Mouse (Mus musculus): Measurements from ENCODE around the gene Tgif2. TPM values are rescaled to one million over a fixed set of nuclear protein-coding genes. Genes with fewer than 3 reads are reported as not detected.
A peak's percentile ranks its signal among the peaks of the same experiment; 100 is the strongest.
"Not testable (repeated sequence)": the region's sequence is repeated elsewhere in the genome, so short reads cannot be mapped to it uniquely, and the experiment has no call there.

Tgif2 gene
- total RNA-seq, 4 experiments from 2014 or later = 2.4 to 4.0 (median 3.8) TPM

- DNase-seq = no peak
These were observed 35.1 kb downstream of the Tgif2 start for GRCm38 (mm10) chr2:156874760-156875510.

- DNase-seq = no peak
These were observed 37.9 kb downstream of the Tgif2 start for GRCm38 (mm10) chr2:156877726-156878125.

- DNase-seq = peak; percentile 55
These were observed 39.7 kb downstream of the Tgif2 start for GRCm38 (mm10) chr2:156879541-156879940.

- no peak for DNase-seq
These were observed 42.7 kb downstream of the Tgif2 start for GRCm38 (mm10) chr2:156882431-156883001.

- no peak for DNase-seq
These were observed 44.8 kb downstream of the Tgif2 start for GRCm38 (mm10) chr2:156884396-156885211.

- not testable (repeated sequence) for DNase-seq
These were observed 45.9 kb downstream of the Tgif2 start for GRCm38 (mm10) chr2:156885666-156886065.

- no peak for DNase-seq
These were observed 46.4 kb downstream of the Tgif2 start for GRCm38 (mm10) chr2:156886084-156886631.

GRCm38 (mm10) chr2:156887017-156887416 lies 47.2 kb downstream of the Tgif2 start, which contains the start of gene Sla2:
Gene Sla2 (minus strand): TSS chr2:156887192.
- no peak for DNase-seq

- DNase-seq = no peak
These were observed 48.7 kb downstream of the Tgif2 start for GRCm38 (mm10) chr2:156888490-156888889.

- DNase-seq = no peak
These were observed 52.4 kb downstream of the Tgif2 start for GRCm38 (mm10) chr2:156892240-156892639.

GRCm38 (mm10) chr2:156892821-156893220 lies 53.0 kb downstream of the Tgif2 start:
- DNase-seq = no peak

- no peak for DNase-seq
These were observed 54.9 kb downstream of the Tgif2 start for GRCm38 (mm10) chr2:156894496-156895265.

- DNase-seq = no peak
These were observed 56.6 kb downstream of the Tgif2 start for GRCm38 (mm10) chr2:156896384-156896914.

- DNase-seq = no peak
These were observed 57.2 kb downstream of the Tgif2 start for GRCm38 (mm10) chr2:156897034-156897433.

GRCm38 (mm10) chr2:156898374-156898773 lies 58.6 kb downstream of the Tgif2 start:
- DNase-seq = no peak

GRCm38 (mm10) chr2:156899184-156899583 lies 59.4 kb downstream of the Tgif2 start:
- no peak for DNase-seq

- DNase-seq = no peak
These were observed 61.5 kb downstream of the Tgif2 start for GRCm38 (mm10) chr2:156901344-156901743.

- DNase-seq = no peak
These were observed 62.1 kb downstream of the Tgif2 start for GRCm38 (mm10) chr2:156901883-156902282.

- DNase-seq = not testable (repeated sequence)
These were observed 62.6 kb downstream of the Tgif2 start for GRCm38 (mm10) chr2:156902411-156902810.

- no peak for DNase-seq
These were observed 63.6 kb downstream of the Tgif2 start for GRCm38 (mm10) chr2:156903367-156903766.
